Mouse (Mus musculus): ENCODE results near the gene Ly75. TPM values are rescaled to one million over a fixed set of nuclear protein-coding genes. Genes with fewer than 3 reads are reported as not detected.
A peak's percentile ranks its signal among the peaks of the same experiment; 100 is the strongest.

Gene Ly75
- polyA plus RNA-seq, 1 experiment from 2014 or later: 30.7 TPM

DNA sequence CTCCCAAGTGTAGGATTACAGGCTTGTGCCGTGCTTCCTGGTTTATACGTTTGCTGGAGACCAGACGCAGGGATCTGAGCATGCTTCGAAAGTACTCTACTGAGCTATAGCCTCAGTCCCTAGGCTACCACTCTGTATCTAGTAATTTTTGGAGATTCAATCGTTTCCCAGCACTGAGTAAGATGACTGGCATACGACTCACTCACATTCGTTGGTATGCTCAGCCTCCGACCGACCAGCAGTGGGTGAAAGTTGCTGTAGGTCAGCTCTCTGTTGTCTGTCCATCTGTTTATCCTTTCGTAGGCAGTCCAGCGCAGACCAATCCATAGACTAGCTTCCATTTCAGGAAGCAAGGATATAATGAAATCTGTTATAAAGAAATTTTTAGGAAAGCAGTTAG is 55.5 kb downstream of the Ly75 start:
- ATAC-seq: no peak

GRCm38 (mm10) chr2:60326948-60327347 is 56.2 kb downstream of the Ly75 start:
- ATAC-seq (no peak), DNase-seq (ENCODE audit: low read depth, low spot score) (no peak)
- TF ChIP-seq CTCF (IDR thresholded peaks at IDR 0.05): no peak
- H3K27me3 ChIP-seq: no peaks in the 10 kb centered on the region
- in situ Hi-C loops (cut with MboI; ENCODE audit: low pct_unique_long_range_greater_than_20kb): no loop called here
- ChIA-PET CTCF (interaction anchor here (1.3 kb wide), 1 partner anchor 12 kb away, joined by 4 read pairs; no protein-coding TSS in a partner anchor), POLR2A (no interaction called here)

More for the DNA sequence above, 55.5 kb downstream of the Ly75 start:
- POLR2A ChIA-PET: no interaction called here
- in situ Hi-C loops (cut with MboI; ENCODE audit: low pct_unique_long_range_greater_than_20kb): no loop called here
- TF ChIP-seq CTCF (IDR thresholded peaks at IDR 0.05): no peak
- CTCF ChIA-PET: interaction anchor here (1.3 kb wide), 1 partner anchor 11 kb away, joined by 4 read pairs; no protein-coding TSS in a partner anchor
- DNase-seq (ENCODE audit: low read depth, low spot score): no peak
- H3K27me3 ChIP-seq: no peaks in the 10 kb centered on the region

DNA sequence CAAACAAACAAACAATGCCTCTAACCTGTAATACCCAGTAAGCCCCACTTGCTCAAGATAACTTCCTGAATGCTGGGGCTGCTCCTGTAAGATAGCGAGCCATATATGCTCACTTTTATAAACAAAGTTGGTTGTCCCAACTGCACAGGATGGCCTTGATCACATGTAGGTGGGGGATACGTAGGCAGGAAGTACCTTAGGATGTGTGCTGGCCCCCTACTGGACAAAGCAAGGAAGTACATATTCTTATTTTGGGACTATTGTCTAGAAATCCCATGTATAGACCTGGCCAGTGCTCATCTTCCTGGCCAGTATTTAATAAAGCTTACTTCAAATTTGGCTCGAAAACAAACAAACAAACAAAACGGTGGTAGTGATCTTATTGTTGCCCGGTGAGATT is 59.7 kb downstream of the Ly75 start:
- no peak for DNase-seq (ENCODE audit: low read depth, low spot score)
- H3K27me3 ChIP-seq: no peaks in the 10 kb centered on the region
- in situ Hi-C loops (cut with MboI; ENCODE audit: low pct_unique_long_range_greater_than_20kb): no loop called here
- POLR2A ChIA-PET: no interaction called here
- TF ChIP-seq CTCF (IDR thresholded peaks at IDR 0.05): peak; percentile 74
- CTCF ChIA-PET: interaction anchor here (1.5 kb wide), 1 partner anchor 23 kb away, joined by 3 read pairs; no protein-coding TSS in a partner anchor
- no peak for ATAC-seq

- no peak for DNase-seq (ENCODE audit: low read depth, low spot score)
- TF ChIP-seq CTCF (IDR thresholded peaks at IDR 0.05): no peak
- no peaks in the 10 kb centered on the region for H3K27me3 ChIP-seq
- ChIA-PET POLR2A (no interaction called here), CTCF (interaction anchor here (1.2 kb wide), 1 partner anchor 14 kb away, joined by 3 read pairs; no protein-coding TSS in a partner anchor)
- in situ Hi-C loops (cut with MboI; ENCODE audit: low pct_unique_long_range_greater_than_20kb): no loop called here
- no peak for ATAC-seq
Measured at GRCm38 (mm10) chr2:60322031-60322726, 60.9 kb downstream of the Ly75 start.

DNA sequence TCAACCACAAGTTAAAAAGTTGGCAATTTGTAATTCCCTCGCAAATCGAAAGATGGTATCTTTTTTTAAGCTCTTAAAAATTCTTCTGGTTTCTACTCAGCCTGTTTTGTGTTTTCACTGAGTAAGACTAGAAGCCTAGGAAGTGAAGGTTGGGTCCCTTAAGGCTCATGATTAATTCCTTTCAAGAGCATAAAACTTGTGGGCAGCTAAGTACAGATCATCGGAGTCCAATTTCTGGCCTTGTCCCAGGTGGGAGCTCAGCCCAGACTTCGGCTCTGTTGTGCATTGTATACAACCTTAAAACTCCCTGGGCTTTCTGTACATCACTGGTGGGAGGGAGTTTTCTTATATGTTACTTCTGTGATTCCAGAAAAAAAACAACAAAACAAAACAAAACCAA is 79.3 kb downstream of the Ly75 start:
- ATAC-seq (no peak), DNase-seq (ENCODE audit: low read depth, low spot score) (no peak)
- CTCF ChIA-PET: interaction anchor here (0.8 kb wide), 1 partner anchor 449 kb away, joined by 3 read pairs; no protein-coding TSS in a partner anchor
- POLR2A ChIA-PET: no interaction called here
- H3K27me3 ChIP-seq: no peaks in the 10 kb centered on the region
- in situ Hi-C loops (cut with MboI; ENCODE audit: low pct_unique_long_range_greater_than_20kb): no loop called here
- TF ChIP-seq CTCF (IDR thresholded peaks at IDR 0.05): no peak

DNA sequence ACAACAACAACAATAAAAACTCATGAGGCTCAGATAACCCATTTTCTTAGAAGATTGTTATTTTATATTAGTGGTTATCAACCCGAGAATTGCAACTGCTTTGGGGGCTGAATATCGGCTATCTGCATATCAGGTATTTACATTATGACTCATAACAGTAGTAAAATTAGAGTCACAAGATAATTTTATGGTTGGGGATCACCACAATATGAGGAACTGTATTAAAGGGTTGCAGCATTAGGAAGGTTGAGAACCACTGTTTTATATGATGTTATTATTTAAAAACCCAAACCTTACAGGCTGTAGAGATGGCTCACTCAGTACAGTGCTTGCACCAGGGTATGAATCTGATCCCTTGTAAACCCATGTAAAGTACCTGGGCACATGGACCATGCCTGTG is 83.8 kb downstream of the Ly75 start:
- DNase-seq (ENCODE audit: low read depth, low spot score) (no peak), ATAC-seq (no peak)
- no peaks in the 10 kb centered on the region for H3K27me3 ChIP-seq
- ChIA-PET POLR2A (no interaction called here), CTCF (no interaction called here)
- in situ Hi-C loops (cut with MboI; ENCODE audit: low pct_unique_long_range_greater_than_20kb): no loop called here
- no peak for TF ChIP-seq CTCF (IDR thresholded peaks at IDR 0.05)

- CTCF ChIA-PET: no interaction called here
Measured at GRCm38 (mm10) chr2:60298266-60298665, 84.8 kb downstream of the Ly75 start.

DNA sequence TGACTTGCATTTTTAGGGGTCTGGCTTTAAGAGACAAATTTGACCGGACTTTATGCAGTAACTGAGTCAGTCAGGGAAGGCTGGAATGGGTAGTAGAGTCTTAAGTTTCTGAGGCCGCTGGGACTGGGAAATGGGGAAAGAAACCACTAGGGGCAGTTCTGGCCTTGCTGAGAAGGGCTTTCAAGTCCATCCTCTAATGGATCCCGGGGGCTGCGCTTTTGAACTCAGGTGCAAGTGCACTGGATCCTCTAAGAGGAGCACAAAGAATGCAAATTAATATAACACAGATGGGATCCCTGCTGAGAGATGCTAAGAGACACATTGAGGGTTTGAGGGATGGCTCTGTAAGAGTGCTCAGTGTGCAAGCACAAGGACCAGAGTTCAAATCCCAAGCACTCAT is 91.7 kb downstream of the Ly75 start:
- ATAC-seq (no peak), DNase-seq (ENCODE audit: low read depth, low spot score) (no peak)
- H3K27me3 ChIP-seq: no peaks in the 10 kb centered on the region
- POLR2A ChIA-PET: no interaction called here
- CTCF ChIA-PET: no interaction called here
- in situ Hi-C loops (cut with MboI; ENCODE audit: low pct_unique_long_range_greater_than_20kb): no loop called here
- no peak for TF ChIP-seq CTCF (IDR thresholded peaks at IDR 0.05)

More at GRCm38 (mm10) chr2:60298266-60298665, 84.8 kb downstream of the Ly75 start:
- TF ChIP-seq CTCF (IDR thresholded peaks at IDR 0.05): no peak
- DNase-seq (ENCODE audit: low read depth, low spot score): no peak
- in situ Hi-C loops (cut with MboI; ENCODE audit: low pct_unique_long_range_greater_than_20kb): no loop called here
- POLR2A ChIA-PET: no interaction called here
- ATAC-seq: no peak
- no peaks in the 10 kb centered on the region for H3K27me3 ChIP-seq

- ATAC-seq (no peak), DNase-seq (ENCODE audit: low read depth, low spot score) (no peak)
- ChIA-PET POLR2A (no interaction called here), CTCF (no interaction called here)
- in situ Hi-C loops (cut with MboI; ENCODE audit: low pct_unique_long_range_greater_than_20kb): no loop called here
- H3K27me3 ChIP-seq: no peaks in the 10 kb centered on the region
- TF ChIP-seq CTCF (IDR thresholded peaks at IDR 0.05): no peak
Measured at GRCm38 (mm10) chr2:60289451-60289850, 93.7 kb downstream of the Ly75 start.

DNA sequence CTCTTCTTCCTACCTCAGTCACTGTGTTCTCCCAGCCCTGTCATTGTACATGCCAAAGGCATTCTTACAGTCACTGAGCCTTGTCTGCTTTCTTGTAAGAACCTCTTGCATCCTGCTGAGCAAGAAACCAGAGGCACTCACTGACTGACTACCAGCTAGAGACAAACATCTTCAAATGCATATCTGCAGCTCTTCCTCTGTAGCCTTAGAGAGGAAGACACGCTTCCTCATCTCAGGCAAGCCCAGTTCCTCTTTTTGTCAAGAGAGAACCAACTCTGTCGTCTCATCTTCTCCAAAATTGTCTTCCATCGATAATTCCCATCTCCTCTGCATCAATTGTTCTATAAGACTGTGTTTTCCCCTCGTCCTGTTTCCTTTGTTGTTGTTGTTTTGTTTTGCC is 94.5 kb downstream of the Ly75 start:
- ChIA-PET CTCF (no interaction called here), POLR2A (no interaction called here)
- in situ Hi-C loops (cut with MboI; ENCODE audit: low pct_unique_long_range_greater_than_20kb): no loop called here
- DNase-seq (ENCODE audit: low read depth, low spot score): no peak
- no peak for ATAC-seq
- TF ChIP-seq CTCF (IDR thresholded peaks at IDR 0.05): no peak
- no peaks in the 10 kb centered on the region for H3K27me3 ChIP-seq

DNA sequence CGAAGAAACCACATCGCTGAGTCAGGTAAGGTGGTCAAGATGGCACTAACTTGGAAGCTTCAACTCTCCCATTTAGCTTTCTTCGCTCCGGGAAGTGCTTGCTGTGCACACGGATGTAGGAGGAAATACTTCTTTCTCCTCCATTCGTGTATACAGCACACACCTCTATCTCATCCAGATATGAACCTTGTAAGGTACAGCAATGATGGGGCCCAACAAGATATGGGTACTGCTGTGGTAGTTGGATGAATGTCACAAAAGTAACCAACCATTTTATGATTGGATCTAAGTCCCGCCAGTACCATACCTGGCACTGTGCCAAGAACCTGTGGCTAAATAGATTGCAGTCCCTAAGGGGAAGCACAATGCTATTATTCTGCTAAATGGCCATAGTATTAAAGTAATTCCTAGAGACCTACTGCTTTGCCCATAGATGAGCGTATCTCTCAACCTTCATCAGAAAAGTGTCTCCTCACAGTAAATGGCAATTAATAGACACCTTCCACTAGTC is 97.9 kb downstream of the Ly75 start:
- no peak for DNase-seq (ENCODE audit: low read depth, low spot score)
- ChIA-PET CTCF (no interaction called here), POLR2A (no interaction called here)
- no peaks in the 10 kb centered on the region for H3K27me3 ChIP-seq
- in situ Hi-C loops (cut with MboI; ENCODE audit: low pct_unique_long_range_greater_than_20kb): no loop called here
- no peak for TF ChIP-seq CTCF (IDR thresholded peaks at IDR 0.05)
- ATAC-seq: no peak

DNA sequence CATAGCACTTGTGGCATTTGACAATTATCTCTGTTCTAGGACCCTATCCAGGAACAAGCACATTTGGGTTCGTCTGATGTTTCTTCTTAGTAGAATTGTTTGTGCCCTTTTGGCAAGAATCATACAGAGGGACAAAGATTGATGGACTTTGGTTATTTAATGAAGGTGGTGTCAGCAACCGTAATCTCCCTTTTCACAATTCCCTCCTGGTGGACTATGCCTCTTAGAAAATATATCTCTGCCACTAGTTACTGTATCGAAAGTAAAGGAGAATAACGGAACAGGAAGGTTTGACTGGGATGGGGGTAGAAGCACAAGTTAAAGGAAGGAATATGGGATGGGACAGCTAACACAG is 98.7 kb downstream of the Ly75 start, which contains the start of gene Cd302:
Gene Cd302, minus strand, starts transcription at position 22 of the 355 bp plus-strand sequence.
- TF ChIP-seq CTCF (IDR thresholded peaks at IDR 0.05): no peak
- ChIA-PET CTCF (no interaction called here), POLR2A (no interaction called here)
- in situ Hi-C loops (cut with MboI; ENCODE audit: low pct_unique_long_range_greater_than_20kb): no loop called here
- no peak for ATAC-seq
- DNase-seq (ENCODE audit: low read depth, low spot score): no peak
- no peaks in the 10 kb centered on the region for H3K27me3 ChIP-seq
